Mouse (Mus musculus): ENCODE data around the gene Ncl.

Gene Ncl

GRCm38 (mm10) chr1:86358906-86359797 lies at the start of gene Ncl:
Gene Ncl (minus strand): TSS chr1:86359400.
- peak; percentile 100 for DNase-seq (ENCODE audit: low read depth, low spot score)

DNA sequence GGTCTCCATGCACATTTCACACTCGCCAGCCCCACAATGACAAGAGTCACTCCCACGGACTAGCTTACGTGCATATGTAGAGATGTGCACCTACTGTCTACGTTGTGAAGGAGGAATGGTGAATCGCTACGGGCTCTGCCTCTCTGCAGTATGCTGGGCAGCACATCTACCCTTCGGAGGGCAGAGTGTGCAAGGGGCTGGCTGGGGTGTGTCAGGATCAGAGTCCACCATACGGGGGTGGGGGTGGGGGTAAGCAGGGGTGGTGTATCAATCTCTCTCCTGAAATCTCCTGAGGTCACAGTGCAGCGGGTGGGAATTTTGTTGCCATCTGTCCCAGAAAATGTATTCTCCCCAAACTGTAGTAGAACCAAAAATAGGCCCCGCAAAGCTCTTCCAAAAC lies 49.3 kb upstream of the Ncl start:
- DNase-seq (ENCODE audit: low read depth, low spot score), result no peak

DNA sequence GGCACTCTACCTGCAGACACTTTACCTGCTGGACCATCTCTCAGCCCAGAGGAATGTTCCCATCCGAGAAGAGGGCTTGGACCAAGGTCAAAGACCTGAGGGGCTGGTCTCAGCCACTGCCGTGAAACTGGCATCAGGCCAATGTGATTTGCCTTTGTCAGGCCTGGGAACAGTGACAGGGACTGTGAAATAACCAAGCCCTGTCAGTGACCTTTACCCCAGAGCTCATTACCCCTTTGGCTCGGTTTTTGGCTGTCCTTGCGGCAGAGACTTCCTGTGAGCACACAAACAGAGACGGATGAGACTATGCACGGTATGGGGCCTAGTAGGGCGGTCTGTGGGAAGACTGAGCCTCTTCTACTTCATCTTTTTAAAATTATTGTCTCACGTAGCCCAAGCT lies 47.7 kb upstream of the Ncl start:
- DNase-seq (ENCODE audit: low read depth, low spot score), result no peak

DNA sequence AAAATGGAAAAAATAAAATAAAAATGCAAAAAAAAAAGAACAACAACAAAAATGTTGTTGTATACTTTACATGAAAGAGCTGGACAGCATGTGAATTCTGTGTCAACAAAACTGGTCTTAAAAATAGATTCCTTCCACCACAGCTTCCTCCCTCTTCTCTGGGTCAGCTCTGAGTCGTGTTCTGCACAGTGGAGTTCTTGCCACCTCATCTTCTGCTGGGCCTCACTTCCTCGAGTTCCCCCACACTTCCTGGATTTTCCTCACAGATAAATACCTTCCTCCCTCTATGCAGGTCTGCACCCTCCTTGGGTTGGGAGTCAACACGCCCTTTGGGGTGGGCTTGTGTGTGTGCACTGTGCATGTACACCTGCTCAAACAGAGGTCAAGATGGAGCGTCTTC lies 47.1 kb upstream of the Ncl start:
- DNase-seq (ENCODE audit: low read depth, low spot score), result no peak

DNA sequence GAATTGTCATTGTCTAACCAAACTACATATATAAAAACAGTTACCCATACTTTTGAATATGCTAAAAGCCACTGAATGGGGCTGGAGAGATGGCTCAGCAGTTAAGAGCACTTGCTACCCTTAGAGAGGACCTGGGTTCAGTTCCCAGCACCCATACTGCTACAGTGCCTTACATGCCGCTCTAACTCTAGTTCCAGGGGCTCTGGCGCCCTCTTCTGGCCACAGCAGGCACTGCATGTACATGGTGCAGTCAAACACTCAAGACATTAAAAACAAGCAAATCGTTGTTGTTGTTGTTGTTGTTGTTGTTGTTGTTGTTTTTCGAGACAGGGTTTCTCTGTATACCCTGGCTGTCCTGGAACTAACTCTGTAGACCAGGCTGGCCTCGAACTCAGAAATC lies 45.6 kb upstream of the Ncl start:
- peak; percentile 70 for DNase-seq (ENCODE audit: low read depth, low spot score)

- DNase-seq (ENCODE audit: low read depth, low spot score), result no peak
Measured at GRCm38 (mm10) chr1:86400096-86400754, 41.0 kb upstream of the Ncl start.

- DNase-seq (ENCODE audit: low read depth, low spot score), result no peak
Measured at GRCm38 (mm10) chr1:86399322-86399721, 40.1 kb upstream of the Ncl start.

GRCm38 (mm10) chr1:86398222-86398621 lies 39.0 kb upstream of the Ncl start:
- no peak for DNase-seq (ENCODE audit: low read depth, low spot score)

DNA sequence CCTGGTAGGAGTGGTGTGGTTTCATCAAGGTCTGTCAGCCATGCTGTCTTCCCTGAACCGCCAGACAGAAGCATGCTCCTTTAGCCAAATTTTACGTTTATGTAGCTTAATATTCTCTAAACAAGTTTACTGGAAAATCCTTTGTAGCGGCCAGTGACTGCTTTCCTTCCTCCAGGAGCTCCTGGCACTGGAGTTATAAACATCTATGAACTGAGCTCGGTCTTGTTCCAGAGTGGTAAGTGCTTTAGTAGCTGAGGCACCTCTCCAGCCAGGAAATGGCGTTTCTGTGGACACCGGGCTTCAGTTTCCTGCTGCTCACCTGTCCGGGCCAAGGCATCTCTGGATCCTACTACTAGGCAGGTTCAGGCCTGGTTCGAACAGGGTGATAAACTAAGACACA lies 38.4 kb upstream of the Ncl start:
- no peak for DNase-seq (ENCODE audit: low read depth, low spot score)

- DNase-seq (ENCODE audit: low read depth, low spot score), result peak; percentile 81
Measured at GRCm38 (mm10) chr1:86395897-86396296, 36.7 kb upstream of the Ncl start.

GRCm38 (mm10) chr1:86394246-86394645 lies 35.0 kb upstream of the Ncl start:
- no peak for DNase-seq (ENCODE audit: low read depth, low spot score)

- DNase-seq (ENCODE audit: low read depth, low spot score), result no peak
Measured at GRCm38 (mm10) chr1:86393219-86393618, 34.0 kb upstream of the Ncl start.

DNA sequence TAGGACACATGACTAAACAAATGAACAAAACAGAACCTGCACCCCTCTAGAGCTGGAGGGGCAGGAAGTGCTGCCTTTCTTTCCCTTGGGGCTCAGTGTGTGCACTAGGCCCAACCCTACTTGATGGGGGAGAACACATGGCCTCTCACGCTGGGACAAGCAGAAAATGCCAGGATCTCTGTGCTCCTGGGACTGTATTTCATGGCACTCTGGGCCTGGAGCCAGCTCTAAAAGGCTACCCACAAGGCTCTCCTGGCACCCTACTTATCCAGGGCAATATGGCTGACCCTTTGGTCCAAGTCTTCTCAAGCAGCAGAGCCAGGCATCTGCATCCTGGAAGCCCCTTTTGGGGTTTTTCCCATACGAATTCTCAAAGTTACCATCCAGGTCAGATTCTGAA lies 32.2 kb upstream of the Ncl start:
- no peak for DNase-seq (ENCODE audit: low read depth, low spot score)

GRCm38 (mm10) chr1:86389230-86389629 lies 30.0 kb upstream of the Ncl start:
- peak; percentile 88 for DNase-seq (ENCODE audit: low read depth, low spot score)

GRCm38 (mm10) chr1:86381027-86381426 lies 21.8 kb upstream of the Ncl start:
- peak; percentile 91 for DNase-seq (ENCODE audit: low read depth, low spot score)

DNA sequence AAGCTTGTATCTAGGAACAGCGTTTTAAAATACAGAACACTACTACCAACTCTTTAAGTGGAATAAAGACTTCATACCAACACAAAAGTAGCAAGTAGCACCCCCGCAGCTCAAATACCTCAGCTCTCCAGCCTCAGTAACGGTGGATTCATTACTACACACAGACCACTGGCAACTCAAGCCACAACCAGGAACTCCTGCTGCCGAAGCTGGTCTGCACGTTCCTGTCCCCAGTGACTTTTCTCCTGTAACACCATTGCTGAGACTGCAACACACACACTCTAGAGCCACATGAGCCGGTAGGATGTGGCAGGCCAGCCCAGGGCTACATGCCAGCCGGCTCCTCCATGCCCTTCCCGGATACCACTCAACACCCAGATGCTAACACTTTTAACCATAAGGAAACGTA lies 20.0 kb upstream of the Ncl start:
- no peak for DNase-seq (ENCODE audit: low read depth, low spot score)

GRCm38 (mm10) chr1:86378662-86379061 lies 19.5 kb upstream of the Ncl start:
- no peak for DNase-seq (ENCODE audit: low read depth, low spot score)

DNA sequence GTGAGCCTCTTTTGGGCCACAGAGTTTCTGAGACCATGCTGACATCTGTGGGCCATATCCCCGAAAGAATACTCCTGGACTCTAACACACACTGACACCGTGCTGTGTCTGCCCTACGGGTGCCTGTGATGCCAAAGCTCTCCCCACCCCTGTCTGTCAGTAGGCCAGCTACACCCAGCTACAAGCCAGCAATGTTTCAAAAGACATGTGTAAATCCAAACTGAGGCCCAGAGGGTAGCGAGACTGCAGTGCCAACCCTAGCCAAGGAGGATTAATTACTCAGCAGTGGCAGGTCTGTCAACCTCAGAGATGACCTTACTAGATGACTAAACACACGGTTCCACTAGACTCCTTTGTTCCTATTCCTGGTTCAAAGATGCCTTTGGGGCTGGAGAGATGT lies 17.2 kb upstream of the Ncl start:
- no peak for DNase-seq (ENCODE audit: low read depth, low spot score)

DNA sequence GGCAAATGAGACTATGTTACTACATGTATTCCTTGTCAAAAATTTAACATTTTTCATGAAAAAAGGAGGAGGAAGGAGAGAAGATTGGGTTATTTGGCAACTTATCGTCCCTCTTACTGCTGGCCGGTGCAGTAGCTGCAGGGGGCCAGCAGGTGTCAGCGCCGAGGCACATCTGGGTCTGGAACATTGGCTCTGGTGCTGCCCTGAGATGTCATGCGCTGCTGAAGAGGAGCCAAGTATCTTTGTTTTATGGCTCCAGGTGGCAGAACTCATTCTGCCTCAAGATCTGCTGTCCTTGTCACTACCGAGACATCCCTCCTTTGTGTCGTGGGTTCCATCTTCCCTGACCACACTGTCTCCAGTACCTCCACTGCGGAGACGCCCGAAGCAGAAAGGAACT lies 12.8 kb upstream of the Ncl start:
- DNase-seq (ENCODE audit: low read depth, low spot score), result peak; percentile 78

- DNase-seq (ENCODE audit: low read depth, low spot score), result no peak
Measured at GRCm38 (mm10) chr1:86368086-86368485, 8.9 kb upstream of the Ncl start.

DNA sequence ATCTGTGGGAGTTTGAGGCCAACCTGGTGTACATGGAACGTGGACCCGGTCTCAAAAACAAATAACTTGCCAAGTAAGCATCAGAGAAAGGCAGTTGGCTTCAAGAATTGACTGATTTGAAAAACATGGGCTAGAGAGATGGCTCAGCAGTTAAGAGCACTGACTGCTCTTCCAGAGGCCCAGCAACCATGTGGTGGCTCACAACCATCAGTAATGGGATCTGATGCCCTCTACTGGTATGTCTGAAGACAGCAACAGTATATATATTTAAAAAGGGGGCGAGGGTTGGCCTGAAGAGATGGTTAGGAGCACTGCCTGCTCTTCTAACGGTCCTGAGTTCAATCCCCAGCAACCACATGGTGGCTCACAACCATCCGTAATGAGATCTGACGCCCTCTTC lies 4.5 kb upstream of the Ncl start:
- DNase-seq (ENCODE audit: low read depth, low spot score), result peak; percentile 58

GRCm38 (mm10) chr1:86361852-86362615 lies 2.8 kb upstream of the Ncl start:
- no peak for DNase-seq (ENCODE audit: low read depth, low spot score)

Data from ZHBTc4 (cell line).